Mouse (Mus musculus): Measurements from ENCODE around the gene Nans. TPM values are rescaled to one million over a fixed set of nuclear protein-coding genes. Genes with fewer than 3 reads are reported as not detected.
A peak's percentile ranks its signal among the peaks of the same experiment; 100 is the strongest.

Gene Nans
- total RNA-seq, 4 experiments from 2014 or later: 15.5 to 19.7 (median 16.6) TPM

DNA sequence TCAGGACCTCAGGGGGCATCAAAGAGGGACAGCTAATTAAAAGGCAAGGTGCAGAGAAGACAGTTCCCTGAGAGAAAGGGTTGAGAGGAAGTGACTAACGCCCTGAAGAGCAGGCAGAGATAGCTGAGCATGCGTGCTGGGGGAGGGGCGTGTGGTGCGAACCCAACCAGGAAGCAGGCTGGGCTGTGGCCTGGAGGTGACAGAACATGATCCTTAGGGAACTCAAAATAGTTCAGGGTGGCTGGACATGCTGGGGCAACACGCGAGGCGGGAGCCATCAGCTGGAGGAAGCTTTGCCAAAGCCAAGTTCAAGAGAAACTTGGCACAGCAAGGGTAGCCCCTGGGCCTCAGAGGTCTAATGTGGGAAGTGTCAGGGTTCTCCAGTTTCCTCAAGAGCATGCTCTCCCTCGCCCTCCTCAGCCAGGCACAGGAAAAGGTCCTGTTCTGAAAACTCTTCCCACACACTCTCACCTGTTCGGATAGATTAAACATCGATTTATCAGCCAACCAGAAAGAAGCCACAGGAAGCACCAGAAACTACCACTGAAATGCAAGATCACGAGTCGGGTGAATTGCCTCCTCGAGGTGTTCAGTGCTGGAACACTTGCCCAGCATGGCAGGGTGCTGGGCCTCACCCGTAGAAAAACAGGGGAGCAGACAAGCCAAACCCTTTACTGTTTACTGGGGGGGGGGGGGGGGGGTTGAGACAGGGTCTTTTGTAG, 3.2 kb upstream of the Nans start:
- no peak for DNase-seq (ENCODE audit: low spot score in 2 of 2)

DNA sequence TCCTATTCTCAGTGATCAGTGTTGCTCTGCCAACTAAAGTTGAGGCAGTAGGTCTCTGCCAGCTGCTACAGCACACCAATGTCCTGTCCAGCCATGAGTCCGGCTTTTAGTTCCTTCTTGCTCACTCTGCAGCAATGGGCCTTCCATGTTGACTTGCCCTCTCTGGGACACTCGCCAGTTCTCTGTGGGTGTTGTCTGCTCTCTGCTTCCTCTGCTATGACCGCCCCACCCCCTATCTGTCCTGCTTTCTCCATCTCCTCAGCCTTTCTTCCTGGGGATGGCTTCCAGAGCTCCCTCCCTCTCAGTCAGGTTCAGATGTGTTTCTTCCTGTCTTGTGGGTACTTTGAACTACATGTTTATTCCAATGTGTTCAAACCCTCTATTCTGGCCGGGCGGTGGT, 1.7 kb upstream of the Nans start:
- peak in 1 of 2 experiments; percentile 19 for DNase-seq (ENCODE audit: low spot score in 2 of 2)

DNA sequence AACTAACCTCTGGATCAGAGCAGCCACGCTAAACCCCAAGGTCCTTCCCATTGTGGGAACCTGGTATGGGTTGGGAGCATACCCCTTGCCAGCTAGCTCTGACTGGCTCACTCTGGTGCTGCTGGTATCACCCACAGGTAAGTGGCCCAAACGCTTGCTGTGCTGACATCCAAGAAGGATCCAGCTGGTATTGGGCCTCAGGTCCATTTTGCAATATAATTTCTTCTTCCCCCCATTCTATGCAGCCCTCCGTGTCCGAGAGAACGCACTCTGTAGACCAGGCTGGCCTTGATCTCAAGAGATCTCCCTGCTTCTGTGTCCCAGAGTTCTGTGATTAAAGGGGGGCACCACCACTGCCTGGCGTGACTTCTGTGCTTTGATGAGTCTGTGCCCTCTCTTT, 4.0 kb downstream of the Nans start:
- no peak for DNase-seq (ENCODE audit: low spot score in 2 of 2)

DNA sequence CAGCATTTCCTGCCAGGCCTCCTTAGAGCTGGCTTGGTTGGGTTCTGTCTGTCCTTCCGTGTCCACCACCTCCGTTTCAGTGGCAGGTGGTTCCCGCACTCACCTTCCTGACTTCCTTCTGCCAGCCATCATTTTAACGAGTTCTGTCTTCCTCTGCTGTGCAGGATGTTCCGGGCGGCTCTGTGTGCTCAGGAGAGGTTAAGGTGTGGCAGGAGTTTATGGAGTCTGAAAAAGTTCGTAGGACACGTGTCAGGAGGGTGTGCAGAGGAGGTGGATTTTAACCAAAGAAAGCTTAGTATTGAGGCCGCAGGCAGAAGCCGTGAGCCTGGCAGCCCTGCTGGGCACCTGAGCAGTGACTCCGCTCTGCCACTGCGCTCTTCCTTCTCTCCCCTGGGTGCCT, 6.5 kb downstream of the Nans start:
- no peak for DNase-seq (ENCODE audit: low spot score in 2 of 2)

DNA sequence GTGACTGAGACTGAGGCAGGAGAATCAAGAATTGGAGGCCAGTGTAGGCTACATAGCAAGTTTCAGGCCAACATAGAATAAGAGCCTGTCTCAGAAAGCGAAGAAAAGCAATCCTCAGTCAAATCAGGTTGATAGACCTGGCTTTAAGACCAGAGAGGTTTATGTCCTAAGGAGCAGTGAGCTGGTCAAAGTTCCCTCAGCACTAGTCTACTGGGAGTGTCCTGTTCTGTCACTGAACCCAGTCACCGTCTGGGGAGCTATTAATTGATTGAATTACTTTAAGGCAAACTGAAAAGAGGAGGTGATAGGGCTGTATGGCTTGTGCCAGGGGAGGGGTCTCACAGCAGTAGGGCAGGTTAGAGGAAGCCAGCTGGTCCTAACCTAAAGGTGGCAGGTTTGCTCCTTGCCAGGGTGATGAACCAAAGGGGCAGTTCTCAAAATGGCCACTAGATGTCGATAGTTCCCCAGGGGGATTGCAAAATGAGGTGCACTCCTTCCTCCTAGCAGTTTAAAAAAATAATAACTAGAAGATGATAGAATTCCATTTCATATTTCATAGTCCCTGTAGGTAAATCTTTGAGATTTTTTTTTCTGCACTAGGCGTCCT, 8.3 kb downstream of the Nans start:
- peak in 1 of 2 experiments; percentile 54 for DNase-seq (ENCODE audit: low spot score in 2 of 2)

DNA sequence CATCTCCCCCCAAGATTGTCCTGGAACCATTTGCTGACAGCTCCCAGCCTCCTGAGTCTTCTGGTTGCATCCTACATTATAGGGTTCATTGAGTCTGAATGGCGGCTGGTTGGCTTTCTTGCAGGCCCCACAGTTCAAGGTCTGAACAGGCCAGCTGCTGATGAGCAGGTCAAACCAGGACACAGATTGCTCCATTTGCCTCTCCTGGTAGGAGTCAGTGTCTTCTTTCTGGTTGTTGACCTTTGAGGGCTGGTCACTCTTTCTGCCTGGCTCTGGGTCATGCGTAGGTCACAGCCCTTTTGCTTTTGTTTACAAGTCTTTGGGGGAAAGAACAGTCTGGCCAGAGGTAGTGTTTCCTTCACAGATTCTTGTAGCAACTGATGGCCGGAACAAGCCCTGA, 9.5 kb downstream of the Nans start:
- no peak for DNase-seq (ENCODE audit: low spot score in 2 of 2)

DNA sequence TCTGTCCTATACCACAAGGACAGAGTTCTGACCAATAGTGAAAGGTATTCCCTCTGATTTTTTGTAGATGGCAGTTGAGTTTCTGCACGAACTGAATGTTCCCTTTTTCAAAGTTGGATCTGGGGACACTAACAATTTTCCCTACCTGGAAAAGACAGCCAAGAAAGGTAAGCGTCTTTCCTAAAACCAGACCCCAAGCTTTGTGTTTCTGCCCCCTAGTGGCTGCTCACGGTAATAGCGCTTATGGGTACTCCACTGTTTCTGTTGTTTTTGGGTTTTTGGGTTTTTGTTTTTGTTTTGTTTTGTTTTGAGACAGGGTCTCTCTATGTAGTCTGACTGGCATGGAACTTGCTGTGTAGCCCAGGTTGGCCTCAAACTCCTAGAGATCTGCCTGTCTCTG, 9.9 kb downstream of the Nans start:
- peak in 1 of 2 experiments; percentile 33 for DNase-seq (ENCODE audit: low spot score in 2 of 2)

DNA sequence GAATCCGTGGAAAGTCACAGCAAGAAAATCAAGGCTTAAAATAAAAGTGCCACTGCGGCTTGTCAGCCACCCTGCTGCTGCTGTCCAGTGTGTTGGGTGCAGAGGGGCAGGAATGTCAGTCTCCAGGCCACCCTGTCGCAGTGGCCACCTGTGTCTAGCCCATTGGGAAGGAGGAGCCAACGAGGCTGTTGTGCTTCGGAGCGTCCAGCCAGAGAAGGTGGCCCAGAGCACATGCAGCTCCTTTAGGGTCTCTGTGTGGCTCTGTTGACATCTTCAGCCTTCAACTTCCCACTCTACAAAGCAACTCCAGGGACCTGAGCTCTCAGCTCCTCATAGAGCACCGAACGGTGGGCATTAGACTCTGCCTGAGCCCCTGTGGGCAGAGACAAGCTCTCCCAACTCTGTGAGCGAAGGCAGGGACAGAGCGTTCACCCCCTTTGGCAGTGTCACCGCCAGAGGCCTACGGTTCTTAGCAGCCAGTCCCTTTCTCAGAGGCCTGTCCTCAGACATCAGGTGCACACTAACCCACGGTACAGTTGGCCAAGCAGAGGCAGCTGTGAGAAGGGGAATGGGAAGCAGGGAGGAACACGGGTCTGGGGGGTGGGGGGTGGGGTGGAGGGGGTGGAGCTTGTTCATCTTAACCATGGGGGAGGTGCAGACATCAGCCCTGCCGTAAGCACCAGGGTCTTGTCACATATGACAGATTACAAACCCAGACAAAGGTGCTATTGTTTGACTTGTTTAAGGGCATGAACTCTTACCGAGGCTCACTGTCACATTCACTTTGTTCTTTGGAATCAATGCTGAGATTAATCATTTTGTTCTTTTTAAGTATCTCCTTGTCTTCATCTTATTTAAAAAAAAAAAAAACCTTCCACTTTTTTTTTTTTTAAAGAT, 13.8 kb downstream of the Nans start:
- DNase-seq (ENCODE audit: low spot score in 2 of 2): no peak

DNA sequence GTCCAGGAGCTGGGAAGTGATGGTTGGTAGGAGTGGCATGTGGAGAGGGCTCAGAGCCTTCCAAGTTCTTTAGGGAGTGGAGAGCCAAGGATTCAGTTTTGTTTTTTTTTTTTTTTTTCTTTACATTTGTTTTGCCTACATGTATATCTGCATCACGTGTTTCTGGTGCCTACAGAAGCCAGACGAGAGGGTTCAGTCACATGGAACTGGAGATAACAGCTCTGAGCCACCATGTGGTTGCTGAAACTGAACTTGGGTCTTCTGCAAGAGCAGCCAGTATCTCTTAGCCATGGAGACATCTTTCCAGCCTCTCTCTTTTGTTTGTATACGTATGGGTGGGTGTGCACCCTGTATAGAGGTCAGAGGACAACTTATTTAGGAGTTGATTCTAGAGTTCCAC, 14.8 kb downstream of the Nans start:
- DNase-seq (ENCODE audit: low spot score in 2 of 2): no peak

DNA sequence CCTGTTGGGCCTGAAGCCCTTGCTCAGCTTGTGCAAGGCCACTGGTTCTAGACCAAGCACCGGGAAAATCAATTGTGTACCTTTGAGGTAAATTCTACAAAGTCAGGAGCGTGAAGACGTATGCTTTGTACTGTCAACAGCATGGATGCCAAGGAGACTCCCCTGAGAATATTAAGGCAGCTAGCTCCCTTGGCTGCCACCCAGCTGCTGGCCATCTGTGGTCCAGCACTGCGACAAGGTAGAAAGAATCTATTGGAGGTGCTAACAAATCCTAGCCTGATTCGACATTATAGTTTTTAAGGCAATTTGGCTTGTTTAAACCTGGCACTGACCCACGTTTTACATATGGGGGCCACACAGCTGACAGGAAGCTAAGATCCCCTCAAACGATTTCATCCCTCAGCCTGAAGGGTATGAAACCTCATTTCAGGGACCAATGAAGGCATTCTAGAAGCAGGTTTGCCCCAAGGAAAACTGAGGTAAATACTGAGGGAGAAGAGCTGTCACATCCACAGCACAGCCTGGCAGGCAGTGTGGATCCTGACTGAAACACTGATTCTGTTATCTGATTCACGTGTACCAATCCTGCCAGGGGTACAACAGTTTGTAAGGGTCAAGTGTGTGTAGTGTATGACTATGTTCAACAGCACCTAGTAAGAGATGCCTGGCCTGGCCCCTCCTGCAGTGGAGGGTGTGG, 16.5 kb downstream of the Nans start:
- DNase-seq (ENCODE audit: low spot score in 2 of 2): no peak

DNA sequence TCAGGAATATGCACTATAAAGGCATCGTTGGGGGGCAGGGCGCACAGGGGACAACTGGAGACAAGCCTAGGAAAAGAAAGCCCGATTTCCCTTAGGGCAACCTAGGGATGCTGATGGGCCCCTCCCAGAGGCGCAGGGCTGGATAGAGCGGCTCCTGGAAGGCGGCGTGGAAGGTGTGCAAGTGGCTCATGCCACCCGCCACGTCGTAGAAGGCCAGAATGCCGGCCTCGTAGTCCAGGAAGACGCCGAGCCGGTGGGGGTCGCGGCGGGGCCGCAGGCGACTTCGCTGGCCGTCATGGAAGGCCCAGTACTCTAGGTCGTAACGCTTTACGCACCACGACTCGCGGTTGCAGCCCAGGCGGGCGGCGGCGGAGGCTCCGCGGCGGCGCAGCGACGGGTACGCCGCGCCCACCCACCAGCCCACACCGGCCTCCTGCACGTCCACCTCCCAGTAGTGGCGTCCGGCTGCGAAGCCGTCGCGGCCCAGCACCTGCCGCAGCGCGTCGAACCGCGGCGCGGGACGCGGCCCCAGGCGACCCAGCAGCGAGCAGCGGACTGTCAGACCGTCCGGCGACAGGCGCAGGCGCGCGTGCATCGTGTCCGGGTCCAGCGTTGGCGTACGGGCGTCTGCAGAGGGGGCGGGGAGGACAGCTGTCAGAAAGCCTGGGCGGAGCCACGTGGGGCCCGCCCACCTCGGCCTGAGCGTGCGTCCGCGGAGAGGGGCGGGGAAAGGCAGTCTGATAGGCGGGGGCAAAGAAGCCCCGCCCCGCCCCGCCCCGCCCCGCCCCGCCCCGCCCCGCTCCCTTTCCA, 18.0 kb downstream of the Nans start:
- DNase-seq (ENCODE audit: low spot score in 2 of 2): peak; percentile 92 to 94

DNA sequence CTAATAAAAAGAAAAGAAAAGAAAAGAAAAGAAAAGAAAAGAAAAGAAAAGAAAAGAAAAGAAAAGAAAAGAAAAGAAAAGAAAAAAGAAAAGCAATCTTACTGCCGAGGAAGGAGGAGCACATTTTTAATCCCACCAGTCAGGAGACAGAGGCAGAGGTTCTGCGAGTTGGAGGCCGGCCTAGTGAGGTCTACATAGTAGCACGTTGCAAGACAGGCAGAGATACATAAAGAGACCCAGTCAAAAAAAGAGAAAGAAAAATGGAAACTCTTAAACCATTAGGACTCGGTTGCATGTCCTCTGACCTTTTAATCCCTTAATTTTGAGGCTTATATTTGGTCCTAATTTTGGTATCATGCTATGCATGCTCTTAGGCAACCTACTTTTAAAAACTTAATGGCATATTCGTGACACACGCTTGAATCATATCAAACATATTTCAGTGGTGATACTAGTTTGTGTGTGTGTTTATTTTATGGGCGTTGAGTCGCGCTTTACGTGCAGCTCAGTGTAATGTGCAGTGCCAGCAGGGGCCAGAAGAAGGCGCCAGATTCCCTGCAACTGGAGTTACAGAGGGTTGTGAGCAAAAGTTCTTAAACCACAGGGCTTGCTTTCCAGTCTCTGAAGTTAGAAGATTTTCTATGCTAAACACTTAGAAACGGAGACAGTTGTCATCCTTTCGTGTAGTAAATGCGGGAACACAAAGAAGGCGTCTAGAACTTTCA, 18.9 kb downstream of the Nans start:
- DNase-seq (ENCODE audit: low spot score in 2 of 2): peak in 1 of 2 experiments; percentile 67

DNA sequence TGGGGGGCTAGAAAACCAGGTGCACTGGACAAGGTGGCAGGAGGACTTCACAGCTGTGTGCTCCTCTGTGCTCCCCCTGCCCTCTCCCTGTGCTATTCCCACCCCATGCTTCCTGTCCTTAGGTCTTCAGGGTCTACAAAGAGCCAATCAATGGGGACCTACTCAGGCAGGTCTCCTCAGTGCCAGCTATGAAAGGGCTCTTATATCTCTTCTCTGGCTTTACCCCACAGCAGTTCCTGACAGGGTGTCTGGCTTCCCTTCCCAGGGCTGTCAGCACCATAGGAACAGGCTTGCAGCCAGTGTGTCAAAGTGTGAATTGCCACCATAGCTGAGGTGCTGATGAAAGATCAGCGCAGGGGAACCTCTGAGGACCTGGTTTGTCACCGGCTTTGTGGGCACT, 31.4 kb downstream of the Nans start:
- DNase-seq (ENCODE audit: low spot score in 2 of 2): no peak

DNA sequence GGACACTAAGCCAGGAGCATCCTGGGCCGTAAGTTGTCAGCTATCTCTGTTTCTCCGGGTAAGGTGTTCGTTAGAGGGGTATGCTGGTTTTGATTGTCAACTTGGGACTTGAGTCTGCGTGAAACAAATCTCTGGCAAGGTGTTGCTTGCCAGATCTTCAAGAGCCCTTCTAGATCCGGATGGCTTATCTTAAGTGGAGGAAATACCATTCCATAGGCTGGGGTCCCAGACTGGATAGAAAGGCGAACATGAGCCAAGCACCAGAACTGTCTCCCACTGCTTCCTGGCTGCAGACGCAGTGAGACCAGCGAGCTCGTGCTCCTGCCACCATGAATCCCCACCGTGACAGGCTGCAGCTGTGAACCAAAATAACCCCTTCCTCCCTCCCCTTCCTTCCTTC, 32.4 kb downstream of the Nans start:
- no peak for DNase-seq (ENCODE audit: low spot score in 2 of 2)

DNA sequence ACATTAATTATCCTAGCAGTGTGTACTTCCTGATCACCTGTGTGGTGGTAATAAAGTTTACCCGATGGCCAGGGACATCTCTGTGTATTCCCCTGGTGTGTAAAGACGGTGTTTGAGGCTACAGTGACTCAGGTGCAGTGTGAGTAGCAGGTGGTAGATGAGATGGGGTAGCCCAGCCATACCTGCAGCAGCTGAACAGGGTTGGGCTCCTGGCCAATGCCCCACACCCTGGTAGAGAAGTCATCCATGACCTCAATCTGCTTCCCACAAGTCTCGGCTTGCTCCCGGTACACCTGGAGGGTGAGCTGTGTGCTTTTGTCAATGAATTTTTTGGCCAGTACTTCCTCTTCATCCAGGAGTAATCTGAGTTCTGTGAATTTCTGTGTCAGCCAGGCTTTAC, 34.3 kb downstream of the Nans start:
- DNase-seq (ENCODE audit: low spot score in 2 of 2): no peak

DNA sequence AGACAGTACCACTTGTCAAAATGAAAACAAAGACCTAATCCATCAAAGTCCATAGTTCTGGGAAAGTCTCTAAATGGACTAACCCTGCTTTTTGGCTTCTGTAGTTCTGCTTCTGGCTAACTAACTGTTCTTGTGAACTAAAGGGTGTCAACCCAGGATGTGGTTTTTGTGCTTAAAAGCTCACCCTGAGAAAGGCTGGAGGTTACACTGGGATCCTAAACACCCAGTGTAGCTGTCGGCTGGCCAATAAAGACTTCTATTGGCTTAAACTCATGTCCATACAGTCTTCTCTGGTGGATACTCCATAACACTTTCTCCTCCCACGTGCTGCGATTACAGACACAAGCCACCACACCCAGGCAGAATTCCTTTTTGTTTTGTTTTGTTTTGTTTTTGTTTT, 37.2 kb downstream of the Nans start:
- DNase-seq (ENCODE audit: low spot score in 2 of 2): no peak

DNA sequence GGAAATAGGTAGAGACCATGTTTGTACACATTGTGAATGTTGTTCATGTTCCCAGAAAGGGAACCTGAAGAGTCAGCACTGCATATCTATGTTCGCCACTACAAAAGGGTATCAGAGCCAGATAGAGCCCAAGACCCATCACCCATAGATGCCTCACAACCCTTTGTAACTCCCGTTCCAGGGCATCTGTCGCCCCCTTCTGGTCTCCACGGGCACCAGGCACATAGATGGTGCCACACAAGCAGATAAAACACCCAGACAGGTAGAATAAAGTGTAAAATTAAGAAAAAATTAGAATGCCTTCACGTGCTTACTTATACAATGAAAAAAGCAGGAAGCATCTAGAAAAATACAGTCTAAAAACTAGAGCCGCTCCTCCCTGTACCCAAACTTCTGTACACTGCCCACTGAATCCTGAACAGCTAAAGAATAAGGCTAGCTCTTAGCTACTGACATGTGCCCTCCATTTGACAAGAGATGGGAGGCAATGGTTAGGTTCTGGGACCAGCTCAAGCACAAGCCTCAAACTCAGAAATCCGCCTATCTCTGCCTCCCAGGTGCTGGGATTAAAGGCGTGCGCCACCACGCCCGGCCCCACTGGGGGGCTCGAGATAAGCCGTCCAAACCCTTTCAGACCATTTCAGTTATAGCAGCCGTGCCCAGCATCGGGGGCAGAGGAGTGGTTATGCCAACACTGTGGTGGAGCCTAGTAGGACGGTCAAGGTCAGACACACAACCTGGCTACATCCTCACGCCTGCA, 37.9 kb downstream of the Nans start:
- no peak for DNase-seq (ENCODE audit: low spot score in 2 of 2)

DNA sequence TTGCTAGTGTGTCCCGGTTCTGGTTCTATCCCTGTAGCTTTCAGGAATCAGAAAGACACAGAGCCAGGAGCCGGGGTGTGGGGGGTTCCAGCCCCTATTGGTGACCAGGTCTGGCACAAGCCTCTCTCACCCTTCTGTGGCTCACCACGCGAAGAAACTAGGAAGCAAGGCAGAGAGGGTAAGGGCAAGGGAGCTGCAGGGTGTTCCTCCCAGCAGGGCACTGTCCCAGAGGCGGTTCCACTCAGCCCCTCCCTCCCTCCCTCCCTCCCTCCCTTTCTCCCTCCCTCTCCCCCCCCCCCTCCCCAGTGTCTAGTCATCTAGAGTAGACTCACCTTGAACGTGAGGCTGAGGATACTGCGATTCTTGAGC, 38.5 kb downstream of the Nans start:
- DNase-seq (ENCODE audit: low spot score in 2 of 2): no peak

DNA sequence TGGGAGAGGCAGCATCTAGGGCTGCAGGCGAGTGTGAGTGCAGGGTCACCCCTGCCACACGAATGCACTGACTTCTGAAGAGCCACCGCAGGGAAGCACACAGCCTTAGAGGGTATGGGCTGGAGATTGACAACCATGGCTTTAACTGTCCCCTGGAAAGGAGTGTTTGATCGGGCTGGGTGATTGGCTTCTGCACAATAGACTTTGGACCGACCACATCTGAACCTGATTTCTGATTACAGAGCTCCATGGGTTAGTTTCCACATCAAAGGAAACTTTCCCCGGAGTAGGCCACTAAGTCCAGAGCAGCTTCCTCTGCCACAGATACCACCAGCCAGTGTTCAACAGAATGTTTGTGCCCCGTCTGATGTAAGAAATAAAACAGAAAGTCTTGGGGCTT, 40.7 kb downstream of the Nans start:
- no peak for DNase-seq (ENCODE audit: low spot score in 2 of 2)

DNA sequence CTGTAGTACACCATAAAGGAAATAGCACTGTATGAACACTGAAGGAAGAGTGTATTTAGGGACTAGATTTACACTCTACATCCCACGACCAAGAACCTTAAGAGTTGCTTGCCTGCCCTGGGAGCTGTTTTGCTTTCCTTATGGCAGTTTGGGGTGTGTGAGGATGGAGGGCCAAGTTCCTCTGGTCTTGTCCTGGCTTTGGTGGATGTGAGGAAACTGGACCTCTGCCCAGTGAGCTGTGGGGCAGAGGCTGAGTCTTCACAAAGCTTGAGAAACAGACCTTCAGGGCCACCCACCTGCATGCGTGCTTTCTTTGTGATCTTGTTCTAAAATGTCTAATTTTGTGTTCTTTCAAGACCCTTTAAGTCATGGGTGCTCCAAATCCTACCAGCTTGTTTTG, 43.5 kb downstream of the Nans start:
- no peak for DNase-seq (ENCODE audit: low spot score in 2 of 2)
